Mouse (Mus musculus) small intestine, adult 2 months (tissue): ENCODE data around the gene Ccn2.

Experiments used
- CTCF ChIP-seq: fragments of 200-500 bp; IDR thresholded peaks from 2 replicates; pipeline ENCODE4 v1.5.1; 2012; ENCODE audit warnings: low read depth, mild to moderate bottlenecking, control low read depth, inconsistent platforms, low read length, moderate library complexity, mixed read lengths; ENCODE audit not compliant: insufficient replicate concordance, insufficient read length; ENCODE audit errors: extremely low read depth
- POLR2A ChIP-seq: fragments of 200-500 bp; IDR thresholded peaks from 2 replicates; pipeline ENCODE4 v1.6.1; 2012; ENCODE audit warnings: low read depth, mild to moderate bottlenecking, control low read depth, inconsistent platforms, low read length, moderate library complexity

- TF ChIP-seq CTCF (no peak), POLR2A (no peak)
Observed at GRCm38 (mm10) chr10:24642796-24643580, 47.7 kb downstream of the Ccn2 start.
